Mouse (Mus musculus): ENCODE measurements around the gene L1cam.

- TF ChIP-seq POLR2A (IDR thresholded peaks at IDR 0.05; ENCODE audit: borderline replicate concordance, insufficient read depth, low read length) (no peak), CTCF (IDR thresholded peaks at IDR 0.05; ENCODE audit: borderline replicate concordance, insufficient read depth, low read depth, low read length) (no peak)
Measured at GRCm38 (mm10) chrX:73910451-73910850, 14.5 kb upstream of the L1cam start.

Data from cerebellum, adult 2 months (tissue).